Mouse (Mus musculus) G1E (cell line): ENCODE data around the gene Atox1.

ENCODE experiments used
- CTCF ChIP-seq: IDR thresholded peaks from 2 replicates; pipeline ENCODE4 v1.5.1; 2012; ENCODE audit warnings: low read depth, low read length, inconsistent platforms, mixed read lengths
- GATA1 ChIP-seq: IDR thresholded peaks from 2 replicates; pipeline ENCODE4 v1.6.1; 2012; ENCODE audit warnings: borderline replicate concordance, low read length, inconsistent platforms, mixed read lengths

DNA sequence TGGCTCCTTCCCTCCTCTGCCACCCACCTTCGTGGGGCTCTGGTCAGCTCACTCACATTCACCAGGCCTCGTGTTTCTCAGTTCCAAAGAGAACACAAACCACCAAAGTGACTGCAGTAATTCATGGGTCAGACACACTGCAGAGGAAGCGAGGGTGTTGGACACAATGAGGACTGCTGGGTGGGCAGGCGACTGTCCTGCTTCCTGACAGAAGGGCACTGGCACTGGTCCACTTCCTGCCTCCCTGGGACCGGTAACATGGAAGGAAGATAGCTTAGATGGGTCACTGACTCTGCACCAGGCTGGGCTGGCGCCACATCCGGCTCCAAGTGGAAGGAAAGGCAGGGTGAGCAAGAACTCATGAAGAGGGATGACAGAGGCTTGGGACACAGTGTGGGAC lies 11.5 kb downstream of the Atox1 start:
- TF ChIP-seq CTCF = no peak
- TF ChIP-seq GATA1 = no peak
